Mouse (Mus musculus): Measurements from ENCODE around the gene Tnip2.

Gene Tnip2

DNA sequence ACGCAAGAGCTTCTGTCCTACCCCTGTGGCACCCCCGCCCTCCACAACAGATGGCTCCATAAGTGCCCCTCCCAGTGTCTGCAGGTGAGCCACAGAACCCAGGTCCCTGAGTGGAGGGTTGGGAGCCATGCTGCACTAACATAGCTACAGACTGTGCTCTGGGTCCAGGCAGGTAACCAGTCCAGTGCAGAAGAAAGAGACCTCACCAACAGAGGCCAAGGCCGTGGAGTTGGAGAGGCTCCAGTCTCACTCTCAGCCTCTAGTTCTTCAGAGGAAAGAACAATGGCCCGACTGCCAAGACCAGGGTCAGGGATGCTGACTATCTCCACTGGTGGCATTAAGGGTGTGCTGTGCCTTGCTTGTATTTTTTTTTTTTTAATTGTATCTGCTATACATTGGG, 52.5 kb downstream of the Tnip2 start:
- in situ Hi-C loops (cut with MseI, MboI) = no loop called here

DNA sequence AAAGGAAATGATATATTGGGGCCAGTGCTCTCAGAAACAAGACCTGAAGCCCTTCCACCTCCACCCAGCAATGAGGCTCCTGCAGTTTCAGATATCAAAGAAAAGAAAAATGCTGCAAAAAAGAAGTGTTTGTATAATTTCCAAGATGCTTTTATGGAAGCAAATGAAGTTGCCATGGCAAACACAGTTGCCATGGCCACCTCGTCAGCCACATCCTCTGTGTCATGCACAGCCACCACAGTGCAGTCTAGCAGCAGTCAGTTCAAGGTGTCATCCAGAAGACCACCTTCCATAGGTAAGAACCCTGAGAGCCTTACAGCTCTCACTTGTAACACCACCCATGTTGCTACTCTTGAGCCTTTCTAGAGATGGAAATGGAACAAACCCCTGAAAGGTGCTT, 54.8 kb downstream of the Tnip2 start:
- in situ Hi-C loops (cut with MseI, MboI) = no loop called here

DNA sequence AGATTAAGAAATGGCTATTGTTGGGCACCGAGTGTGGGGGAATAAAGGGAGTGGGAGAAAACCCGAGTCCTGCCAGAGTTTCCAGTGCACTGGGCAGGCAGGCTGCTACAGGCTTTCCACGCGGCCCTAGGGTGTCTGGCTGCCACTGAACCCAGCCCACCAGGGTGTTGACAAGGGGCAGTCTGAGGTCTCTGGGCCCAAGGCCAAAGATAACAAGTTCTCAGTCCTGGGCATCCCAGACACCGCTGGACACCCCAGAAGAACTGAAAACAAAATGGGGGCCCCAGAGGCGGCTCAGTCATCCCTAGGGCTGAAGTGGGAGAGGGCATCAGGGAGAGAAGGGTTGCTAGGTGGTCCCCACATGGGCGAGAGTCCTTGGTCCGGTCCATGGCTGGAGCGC, 67.6 kb downstream of the Tnip2 start:
- in situ Hi-C loops (cut with MseI, MboI) = no loop called here

Measured in mouse trophoblast stem cell (cell line).